ENCODE assay signal across 18 mouse cellular contexts in the genomic region with DNA sequence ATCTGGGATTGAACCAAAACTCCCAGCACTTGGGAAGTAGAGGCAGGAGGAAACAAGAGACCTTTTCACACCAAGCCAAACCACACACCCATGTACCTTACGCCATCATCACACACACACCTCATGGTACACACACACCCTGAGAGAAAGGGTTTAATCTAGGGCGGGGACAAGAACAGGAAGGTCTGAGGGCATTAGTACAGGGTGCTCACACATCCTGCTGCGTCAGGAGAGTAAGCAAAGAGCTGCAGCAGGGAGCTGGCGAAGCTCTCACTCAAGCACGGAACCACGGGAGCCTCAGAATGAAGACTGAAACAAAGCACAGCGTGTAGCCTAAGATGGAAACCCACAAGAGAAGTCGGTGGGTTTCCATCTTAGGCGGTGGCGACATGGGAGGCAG.
"Had no signal": no experiment of that assay in that cellular context is flagged by ENCODE, and none has a peak within 500 bp of the region (broad histone marks: within the 10 kb centered on the region; RNA-seq: fewer than 3 reads in every experiment).

No protein-coding gene starts in this region.

- H3K9me3 ChIP-seq: liver, embryonic 13.5 days; liver, embryonic 15.5 days; lung, embryonic 15.5 days; megakaryocyte, embryonic 14.5 days; midbrain, embryonic 12.5 days; neural tube, embryonic 12.5 days had no signal

- DNase-seq: liver, embryonic 13.5 days; liver, postnatal 0 days; lung, adult 2 months; lung, postnatal 14 days; lung, postnatal 36 days; midbrain, embryonic 14.5 days; right cerebral cortex, postnatal 14 days; thymus, adult 2 months; thymus, postnatal 14 days; thymus, postnatal 36 days had no signal

- H3K27ac ChIP-seq: liver, embryonic 13.5 days; liver, embryonic 15.5 days; lung, embryonic 15.5 days; macrophage; midbrain, embryonic 12.5 days; neural tube, embryonic 12.5 days had no signal

- H3K27me3 ChIP-seq: liver, embryonic 13.5 days; liver, embryonic 15.5 days; lung, embryonic 15.5 days; megakaryocyte, embryonic 14.5 days; midbrain, embryonic 12.5 days; neural tube, embryonic 12.5 days had no signal

- H3K4me2 ChIP-seq: liver, embryonic 13.5 days; liver, embryonic 15.5 days; lung, embryonic 15.5 days; midbrain, embryonic 12.5 days; neural tube, embryonic 12.5 days had no signal

- H3K9ac ChIP-seq: liver, embryonic 13.5 days; liver, embryonic 15.5 days; liver, postnatal 0 days; lung, embryonic 15.5 days; midbrain, embryonic 12.5 days; neural tube, embryonic 12.5 days had no signal

- H3K4me3 ChIP-seq: liver, embryonic 13.5 days; liver, embryonic 15.5 days; lung, embryonic 15.5 days; megakaryocyte, embryonic 14.5 days; midbrain, embryonic 12.5 days; neural tube, embryonic 12.5 days had no signal

- ATAC-seq: liver, postnatal 0 days; lung, postnatal 0 days; midbrain, embryonic 16.5 days had no signal

- H3K4me1 ChIP-seq: liver, embryonic 13.5 days; liver, embryonic 15.5 days; lung, embryonic 15.5 days; midbrain, embryonic 12.5 days; neural tube, embryonic 12.5 days had no signal
